Mouse (Mus musculus): Measurements from ENCODE around the gene Slfn9.
"Not testable (repeated sequence)": the region's sequence is repeated elsewhere in the genome, so short reads cannot be mapped to it uniquely, and the experiment has no call there.

Gene Slfn9

GRCm38 (mm10) chr11:82991469-82992166 is at the start of gene Slfn9:
TSS of gene Slfn9 (minus strand) at chr11:82991830.
- DNase-seq (ENCODE audit: low read depth) = peak; percentile 67

- DNase-seq (ENCODE audit: low read depth) = peak; percentile 49
These were observed 49.4 kb upstream of the Slfn9 start for GRCm38 (mm10) chr11:83041000-83041399.

GRCm38 (mm10) chr11:83040325-83040724 is 48.7 kb upstream of the Slfn9 start:
- peak; percentile 88 for DNase-seq (ENCODE audit: low read depth)

GRCm38 (mm10) chr11:83039796-83040195 is 48.2 kb upstream of the Slfn9 start:
- DNase-seq (ENCODE audit: low read depth) = no peak

- DNase-seq (ENCODE audit: low read depth) = peak; percentile 78
These were observed 47.5 kb upstream of the Slfn9 start for GRCm38 (mm10) chr11:83039156-83039555.

- DNase-seq (ENCODE audit: low read depth) = not testable (repeated sequence)
These were observed 47.1 kb upstream of the Slfn9 start for GRCm38 (mm10) chr11:83038686-83039085.

GRCm38 (mm10) chr11:83020621-83021020 is 29.0 kb upstream of the Slfn9 start, which contains the start of gene Slfn8:
TSS of gene Slfn8 (minus strand) at chr11:83020810.
- DNase-seq (ENCODE audit: low read depth) = peak; percentile 79

GRCm38 (mm10) chr11:83019561-83020519 is 28.2 kb upstream of the Slfn9 start:
- DNase-seq (ENCODE audit: low read depth) = peak; percentile 54

- DNase-seq (ENCODE audit: low read depth) = peak; percentile 38
These were observed 24.5 kb upstream of the Slfn9 start for GRCm38 (mm10) chr11:83016093-83016492.

GRCm38 (mm10) chr11:83013356-83013755 is 21.7 kb upstream of the Slfn9 start:
- DNase-seq (ENCODE audit: low read depth) = no peak

- peak; percentile 70 for DNase-seq (ENCODE audit: low read depth)
These were observed 831 bp downstream of the Slfn9 start for GRCm38 (mm10) chr11:82990612-82991385.

- DNase-seq (ENCODE audit: low read depth) = no peak
These were observed 2.3 kb downstream of the Slfn9 start for GRCm38 (mm10) chr11:82989357-82989756.

- DNase-seq (ENCODE audit: low read depth) = no peak
These were observed 4.0 kb downstream of the Slfn9 start for GRCm38 (mm10) chr11:82987621-82988020.

GRCm38 (mm10) chr11:82983193-82983592 is 8.4 kb downstream of the Slfn9 start:
- DNase-seq (ENCODE audit: low read depth) = no peak

- not testable (repeated sequence) for DNase-seq (ENCODE audit: low read depth)
These were observed 9.2 kb downstream of the Slfn9 start for GRCm38 (mm10) chr11:82982409-82982808.

- no peak for DNase-seq (ENCODE audit: low read depth)
These were observed 17.7 kb downstream of the Slfn9 start for GRCm38 (mm10) chr11:82973916-82974315.

GRCm38 (mm10) chr11:82971590-82971974 is 20.0 kb downstream of the Slfn9 start:
- DNase-seq (ENCODE audit: low read depth) = no peak

- DNase-seq (ENCODE audit: low read depth) = no peak
These were observed 20.7 kb downstream of the Slfn9 start for GRCm38 (mm10) chr11:82970712-82971589.

GRCm38 (mm10) chr11:82962215-82962614 is 29.4 kb downstream of the Slfn9 start:
- DNase-seq (ENCODE audit: low read depth) = peak; percentile 36

GRCm38 (mm10) chr11:82961743-82962142 is 29.9 kb downstream of the Slfn9 start:
- peak; percentile 34 for DNase-seq (ENCODE audit: low read depth)

GRCm38 (mm10) chr11:82959613-82960012 is 32.0 kb downstream of the Slfn9 start:
- peak; percentile 77 for DNase-seq (ENCODE audit: low read depth)
